Mouse (Mus musculus) ES-CJ7 (cell line): ENCODE measurements at regions not wholly inside any gene's neighbourhood (a gene's known extent, or its start where the extent isn't known, plus 50 kb on each side); places are given as distances from the start of the nearest gene placed in this dataset.

Experiments used
- DNase-seq: peaks from one replicate; pipeline ENCODE4 v3.0.0; 2011; ENCODE audit warnings: low read depth, low spot score

DNA sequence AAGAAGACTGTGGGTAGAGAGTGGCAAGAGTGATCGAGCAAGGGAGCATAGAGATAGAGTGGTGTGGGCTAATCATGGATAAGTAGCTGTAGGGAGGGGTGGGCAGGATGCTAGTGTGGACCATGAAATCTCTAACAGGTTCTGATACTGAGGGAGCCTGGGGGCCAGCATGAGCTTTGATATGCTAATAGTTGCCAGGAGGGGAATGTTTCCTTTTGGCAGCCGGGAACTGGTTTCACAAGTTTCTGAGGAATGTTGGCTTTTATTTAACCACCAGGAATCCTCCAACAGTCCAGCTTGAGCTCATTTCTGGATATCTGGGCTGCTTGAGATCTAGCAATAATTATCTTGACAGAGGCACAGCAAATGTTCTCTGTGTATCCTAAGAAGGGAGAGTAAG is 167.7 kb upstream of the Fggy start:
- DNase-seq = peak; percentile 17

DNA sequence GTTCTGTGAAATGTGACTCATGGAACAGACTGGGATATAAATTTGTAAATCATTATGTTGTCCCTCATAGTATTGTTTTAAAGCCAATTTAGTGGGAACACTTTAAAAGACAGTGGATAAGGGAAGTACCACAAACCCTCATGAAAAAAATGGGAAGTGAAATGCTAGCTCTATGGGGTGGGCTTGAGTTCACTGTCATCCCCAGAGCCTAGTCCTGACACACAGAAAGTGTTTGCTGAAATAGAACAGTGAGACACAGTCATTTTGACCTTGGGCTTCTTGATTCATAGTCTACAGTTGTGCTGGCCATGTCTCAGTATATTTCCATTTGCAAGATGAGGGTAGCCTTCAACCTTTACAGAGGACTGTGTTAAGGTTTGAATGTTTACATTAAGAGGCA is 166.8 kb upstream of the Fggy start:
- no peak for DNase-seq

DNA sequence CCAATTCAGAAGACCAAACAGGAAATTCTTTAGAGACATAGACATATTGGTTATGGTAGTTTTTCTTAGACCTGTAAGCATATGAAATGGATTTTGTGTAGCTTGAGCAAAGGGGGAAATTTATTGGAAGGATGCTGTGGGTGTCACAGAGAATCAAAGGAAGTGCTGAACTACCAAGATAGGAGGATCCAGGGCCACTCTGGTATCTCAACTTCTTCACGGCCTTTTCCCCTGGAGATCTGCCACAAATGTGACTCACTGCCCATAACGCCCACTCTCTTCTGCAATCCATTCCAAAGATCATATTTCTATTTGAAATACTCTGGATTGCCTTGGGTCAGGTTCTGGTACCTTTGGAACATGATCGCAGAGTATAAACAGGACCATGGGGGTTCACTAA is 161.6 kb upstream of the Fggy start:
- DNase-seq = no peak

DNA sequence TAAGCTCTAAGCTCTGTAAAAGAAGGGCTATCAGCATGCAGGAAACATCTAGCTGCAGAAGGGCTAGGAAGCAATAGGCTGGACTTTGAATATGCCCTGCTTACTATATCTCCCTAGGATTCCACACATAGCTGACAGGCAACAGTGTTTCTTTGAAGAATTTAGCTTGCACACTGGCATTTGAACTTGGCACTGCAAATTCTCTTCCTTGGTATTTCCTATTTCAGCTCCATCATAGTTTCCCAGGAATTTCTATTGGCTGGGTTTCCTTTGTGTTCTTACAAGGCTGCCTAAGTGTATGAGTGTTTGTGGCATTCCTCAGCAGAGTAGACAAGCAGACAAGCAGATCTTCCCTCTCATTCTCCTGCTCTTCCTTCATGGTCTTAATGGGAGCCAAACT is 159.0 kb upstream of the Fggy start:
- DNase-seq = no peak

DNA sequence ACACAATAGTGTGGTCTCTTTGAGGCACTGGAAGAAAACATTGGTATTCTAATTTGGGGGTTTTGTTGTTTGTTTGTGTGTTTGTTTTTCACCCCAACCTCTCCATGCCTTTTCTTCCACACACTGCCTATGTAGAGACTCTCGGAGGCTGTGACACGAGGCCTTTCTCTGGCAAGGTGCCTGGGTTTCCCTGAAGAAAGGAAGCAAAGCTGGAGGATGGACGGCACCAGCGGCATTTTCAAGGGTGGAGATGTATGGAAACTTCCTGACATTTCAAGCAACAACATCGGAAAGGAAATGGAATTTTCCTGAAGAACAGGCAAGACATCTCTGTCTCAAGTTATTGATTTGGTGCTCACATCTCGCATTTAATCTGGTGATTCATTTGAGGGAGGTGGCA is 155.0 kb upstream of the Fggy start:
- no peak for DNase-seq

DNA sequence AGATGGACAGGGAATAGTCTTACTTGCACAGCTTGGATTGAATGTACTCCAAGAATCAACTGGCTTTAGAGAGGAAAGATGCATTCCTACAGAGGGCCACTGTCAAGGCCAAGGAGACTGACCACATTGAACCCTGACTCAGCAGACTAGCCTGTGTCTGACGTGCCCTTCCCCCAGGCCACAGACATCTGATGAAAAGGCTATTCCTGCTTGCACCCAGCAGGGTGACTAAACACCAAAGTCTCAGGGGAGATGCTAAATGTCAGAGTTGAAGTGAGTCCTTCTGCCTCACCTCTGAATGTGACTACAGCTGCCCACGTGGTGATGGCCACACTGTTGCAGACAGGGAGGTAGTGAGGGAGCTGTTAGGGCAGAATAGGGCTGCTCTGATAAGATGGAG is 140.2 kb upstream of the Fggy start:
- DNase-seq = no peak

DNA sequence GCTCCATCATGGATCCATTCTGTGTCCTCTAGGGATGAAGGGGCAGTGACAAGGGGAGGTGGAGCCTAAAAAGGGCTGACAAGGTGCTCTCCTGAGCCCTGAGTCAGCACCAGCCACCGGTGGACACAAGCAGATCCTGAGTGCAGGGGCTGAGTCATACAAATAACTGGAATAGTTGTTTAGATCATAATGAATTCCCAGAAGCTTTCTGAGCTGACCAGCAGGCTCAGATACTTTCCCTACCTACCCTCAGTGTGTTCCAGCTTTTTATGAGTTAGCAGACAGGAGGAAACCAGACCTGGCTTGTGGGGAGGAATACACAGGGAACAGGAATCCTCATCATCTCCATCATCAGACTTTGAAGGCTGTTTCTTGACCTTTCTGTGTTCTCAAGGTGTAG is 130.7 kb upstream of the Fggy start:
- no peak for DNase-seq

DNA sequence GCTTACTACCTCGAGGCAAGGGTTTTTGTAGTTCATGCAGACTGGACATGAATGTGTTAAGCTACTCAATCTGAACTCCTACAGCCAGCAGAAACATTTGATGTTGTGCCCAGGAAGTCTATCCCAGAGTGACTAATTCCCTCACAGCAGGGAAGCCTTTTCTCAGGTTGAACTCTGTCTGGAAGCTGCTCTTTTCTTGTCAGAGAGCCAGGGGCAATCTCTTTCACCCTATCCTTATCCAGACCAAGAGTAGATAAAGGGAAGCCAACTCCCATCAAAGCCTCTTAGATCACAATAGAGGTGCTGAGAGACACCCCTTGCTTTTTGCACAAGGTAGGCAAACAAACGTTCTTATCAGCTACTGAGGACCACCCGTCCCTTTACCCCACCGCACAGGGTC is 122.8 kb upstream of the Fggy start:
- DNase-seq = peak; percentile 6

DNA sequence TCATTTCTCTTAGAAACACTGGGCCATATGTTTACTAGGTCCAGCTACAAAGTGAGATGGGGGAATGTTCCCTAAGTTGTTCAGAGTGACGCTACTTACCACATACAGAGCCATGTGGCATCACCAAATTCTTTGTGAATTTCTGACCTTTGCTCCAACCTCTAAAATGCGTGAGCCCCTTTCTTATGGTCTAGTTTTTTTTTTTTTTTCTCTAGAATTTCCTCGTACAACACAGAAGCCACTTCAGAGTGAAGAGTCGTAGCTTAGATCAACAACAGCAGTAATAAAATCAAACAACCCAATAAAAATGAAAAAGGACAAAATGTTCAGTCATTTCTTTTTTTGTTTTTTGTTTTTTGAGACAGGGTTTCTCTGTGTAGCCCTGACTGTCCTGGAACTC is 122.2 kb upstream of the Fggy start:
- DNase-seq = no peak

DNA sequence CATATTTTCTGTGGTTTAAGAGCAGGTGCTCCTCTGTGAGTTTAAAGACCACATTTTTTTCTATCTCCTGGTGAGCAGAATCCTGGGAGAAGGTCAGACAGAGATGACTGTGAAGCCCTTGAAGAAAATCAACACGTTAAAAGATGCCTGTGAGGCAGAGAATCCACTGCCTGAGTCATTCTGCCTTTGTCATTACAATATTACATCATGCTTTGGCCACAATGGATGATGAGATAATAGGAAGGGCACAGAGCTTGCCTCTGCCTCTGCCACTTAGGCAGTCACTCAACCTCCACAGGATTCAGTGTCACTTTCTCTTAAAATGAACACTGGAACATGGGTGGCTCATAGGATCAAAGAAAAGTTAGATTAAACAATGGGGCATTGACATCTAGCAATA is 117.5 kb upstream of the Fggy start:
- no peak for DNase-seq

DNA sequence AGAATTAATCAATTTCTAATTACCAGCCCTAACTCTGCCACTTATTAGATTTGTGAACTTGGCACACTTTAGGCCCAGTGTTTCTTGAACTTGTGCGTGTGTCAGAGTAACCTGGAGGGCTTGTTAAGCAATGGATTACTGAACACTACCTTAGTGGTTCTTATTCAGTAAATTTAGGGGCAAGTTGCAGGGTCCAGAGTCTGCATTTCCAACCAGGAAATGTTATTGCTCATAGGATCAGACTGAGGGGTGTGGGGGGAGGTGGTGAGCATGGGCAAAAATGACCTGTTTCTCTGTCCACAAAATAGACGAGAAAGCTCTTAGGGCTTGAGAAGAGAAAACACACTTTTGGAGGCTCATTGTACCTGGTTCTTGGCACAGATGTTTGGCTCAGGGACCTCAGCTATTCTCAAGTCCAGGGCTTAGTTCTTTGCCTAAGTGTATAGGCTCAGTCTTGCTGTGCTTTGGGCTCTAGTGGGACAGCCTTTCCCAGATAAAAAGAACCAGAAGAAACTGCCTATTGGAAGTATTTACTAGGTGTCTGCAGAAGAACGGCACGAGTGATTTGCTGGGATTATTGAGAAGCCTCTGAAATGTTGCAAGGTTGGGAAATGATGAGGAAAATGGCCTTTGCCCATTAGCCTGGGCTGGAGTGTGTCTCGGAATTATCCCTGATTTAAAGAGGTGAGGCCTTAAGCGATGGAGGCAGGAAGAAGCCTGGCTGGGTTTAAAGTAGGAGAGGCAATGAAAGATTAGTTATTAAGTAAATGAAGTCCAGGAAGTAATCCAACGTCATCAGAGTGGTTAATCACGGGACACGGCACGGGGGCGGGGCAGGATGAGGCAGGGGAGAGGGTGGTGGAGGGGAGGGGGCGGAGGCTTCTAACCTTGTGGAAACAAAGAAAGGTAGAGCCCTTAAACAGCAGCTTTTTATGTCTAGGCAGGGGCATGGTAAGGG is 113.2 kb upstream of the Fggy start:
- DNase-seq = peak; percentile 47

DNA sequence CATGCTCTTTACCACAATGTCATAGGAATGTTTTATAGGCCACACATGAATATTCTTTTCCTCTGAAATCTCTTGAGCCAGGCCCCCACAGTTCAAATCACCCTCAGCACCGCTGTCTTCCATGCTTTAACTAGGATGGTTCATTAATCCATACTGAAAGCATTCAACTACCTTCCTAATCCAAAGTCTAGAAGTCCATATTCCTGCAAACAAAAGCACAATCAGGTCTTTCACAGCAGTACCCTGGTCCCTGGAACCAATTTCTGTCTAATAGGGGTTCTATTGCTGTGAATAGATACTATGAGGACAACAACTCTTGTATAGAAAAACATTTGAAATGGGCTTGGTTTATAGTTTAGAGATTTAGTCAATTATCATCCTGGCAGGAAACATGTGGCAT is 107.0 kb upstream of the Fggy start:
- DNase-seq = no peak

DNA sequence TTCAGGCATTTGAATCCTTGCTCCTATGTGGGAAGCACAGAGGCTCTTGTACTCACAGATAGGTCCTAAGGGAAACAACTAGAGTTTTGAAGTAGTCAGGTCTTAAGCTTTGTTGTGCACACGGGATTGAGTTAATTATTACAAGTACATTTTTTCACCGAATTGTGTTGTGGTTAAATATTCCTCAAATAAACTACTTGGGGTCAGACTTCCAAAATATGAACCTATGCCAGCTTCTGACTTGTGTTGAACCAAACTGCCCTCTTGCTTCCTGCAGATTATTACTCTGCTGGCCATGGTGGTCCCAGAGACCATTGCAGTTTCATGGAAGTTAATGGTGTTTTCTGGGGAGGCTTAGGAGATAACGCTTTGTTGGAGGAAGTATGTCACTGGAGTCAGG is 105.5 kb upstream of the Fggy start:
- no peak for DNase-seq

DNA sequence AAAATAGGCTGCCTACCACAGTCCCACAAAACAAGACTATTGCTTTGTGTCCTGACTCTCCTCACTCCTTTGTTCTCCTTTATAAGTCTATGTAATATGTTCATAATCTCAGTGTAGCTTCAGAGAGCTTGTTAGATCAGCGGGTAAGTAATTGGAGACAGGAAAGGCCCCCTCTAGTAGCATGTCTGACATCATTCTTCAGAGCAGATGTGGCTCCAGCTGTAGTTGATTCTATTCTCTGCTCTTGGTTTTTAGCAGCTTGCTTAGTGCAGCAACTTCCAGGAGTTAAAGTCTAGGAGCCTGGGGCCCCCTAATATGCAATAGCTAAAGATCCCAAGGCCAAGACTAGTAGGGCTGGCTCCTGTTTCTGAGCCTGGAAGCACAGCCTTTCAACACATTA is 101.0 kb upstream of the Fggy start:
- DNase-seq = no peak

DNA sequence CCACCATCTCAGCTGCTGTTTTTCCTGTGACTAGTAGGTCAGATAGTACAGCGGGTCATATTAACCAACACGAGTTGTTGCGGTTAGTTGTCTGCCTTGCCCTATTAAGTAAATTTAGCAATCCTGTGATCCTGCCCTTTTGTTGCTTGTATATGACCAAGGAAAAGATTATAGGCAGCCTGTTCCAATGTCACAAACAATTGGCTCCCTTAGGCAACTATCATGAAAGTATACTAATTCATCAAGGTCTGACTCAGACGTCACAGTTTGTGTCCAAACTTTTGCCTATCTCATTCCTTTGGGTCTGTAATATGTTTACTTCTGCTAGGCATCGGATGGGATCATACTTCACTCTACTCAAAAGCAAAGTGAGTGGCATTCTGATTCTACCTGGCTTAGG is 100.4 kb upstream of the Fggy start:
- no peak for DNase-seq

DNA sequence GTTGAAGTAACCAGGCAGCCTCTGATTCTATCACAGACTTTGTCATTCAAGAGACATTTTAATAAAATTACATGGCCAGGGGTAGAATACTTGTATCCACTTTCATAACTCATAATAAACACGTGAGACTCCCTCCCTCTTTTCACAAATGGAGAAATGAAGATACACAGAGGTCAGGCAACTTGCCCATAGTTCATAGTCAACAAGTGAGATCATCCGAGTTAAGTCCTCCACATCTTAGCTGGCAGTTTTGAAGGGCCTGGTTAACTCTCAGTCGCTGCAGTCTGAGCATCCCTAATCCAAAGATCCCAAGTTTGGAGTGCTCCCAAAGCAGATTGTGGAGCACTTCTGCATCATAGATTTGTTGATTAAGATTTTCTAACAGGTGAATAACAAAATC is 94.8 kb upstream of the Fggy start:
- DNase-seq = no peak

DNA sequence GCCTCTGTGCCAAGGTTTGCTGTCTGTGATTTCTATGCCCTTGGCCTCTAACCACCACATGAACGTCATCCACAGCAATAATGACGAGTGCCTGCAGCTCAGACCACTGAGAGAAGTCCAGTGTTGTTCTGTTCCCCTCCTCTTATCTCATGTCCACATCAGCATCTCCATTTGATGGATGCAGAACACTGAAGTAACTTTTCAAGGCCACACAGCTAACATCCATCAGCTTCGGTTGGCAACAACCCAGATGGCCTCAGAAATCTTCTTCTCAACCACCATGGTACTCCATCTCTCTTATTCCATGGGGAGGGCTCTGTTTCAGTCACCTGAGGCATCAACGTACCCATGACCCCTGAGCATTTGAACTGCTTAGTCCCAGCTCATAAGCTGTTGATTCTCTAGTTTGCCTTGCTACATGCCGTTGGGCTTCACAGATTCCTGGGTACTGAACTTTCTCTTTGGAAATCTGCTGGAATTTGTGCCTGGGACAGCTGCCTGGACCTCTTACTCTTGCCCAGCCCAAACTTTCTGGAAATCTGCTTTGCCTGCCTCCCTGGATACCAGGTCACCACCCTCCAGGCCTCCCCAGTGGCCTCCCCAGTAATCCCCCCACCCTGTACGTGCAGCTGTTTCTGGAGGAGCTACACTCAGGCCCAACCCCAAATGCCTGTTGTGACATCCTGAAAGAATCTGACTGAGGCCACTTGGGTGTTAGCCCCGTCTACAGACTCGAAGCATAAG is 94.1 kb upstream of the Fggy start:
- no peak for DNase-seq

DNA sequence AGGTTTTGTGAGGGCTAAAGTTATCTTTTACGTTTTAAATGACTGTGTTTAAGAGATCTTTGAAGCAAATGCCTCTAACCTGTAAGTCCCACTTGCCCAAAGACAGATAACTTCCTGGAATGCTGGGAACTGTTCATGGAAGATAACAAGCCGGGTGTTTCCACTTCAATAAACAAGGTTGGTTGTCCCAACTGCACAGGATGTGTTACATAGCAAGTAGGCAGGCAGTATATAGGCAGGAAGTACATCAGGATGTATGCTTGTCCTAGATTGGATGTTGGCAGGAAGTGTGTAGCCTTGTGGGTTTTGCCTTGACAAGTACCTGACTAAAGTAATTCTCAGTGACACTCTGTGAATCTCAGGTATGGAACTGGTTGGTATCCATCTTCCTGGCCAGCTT is 90.7 kb upstream of the Fggy start:
- DNase-seq = no peak

DNA sequence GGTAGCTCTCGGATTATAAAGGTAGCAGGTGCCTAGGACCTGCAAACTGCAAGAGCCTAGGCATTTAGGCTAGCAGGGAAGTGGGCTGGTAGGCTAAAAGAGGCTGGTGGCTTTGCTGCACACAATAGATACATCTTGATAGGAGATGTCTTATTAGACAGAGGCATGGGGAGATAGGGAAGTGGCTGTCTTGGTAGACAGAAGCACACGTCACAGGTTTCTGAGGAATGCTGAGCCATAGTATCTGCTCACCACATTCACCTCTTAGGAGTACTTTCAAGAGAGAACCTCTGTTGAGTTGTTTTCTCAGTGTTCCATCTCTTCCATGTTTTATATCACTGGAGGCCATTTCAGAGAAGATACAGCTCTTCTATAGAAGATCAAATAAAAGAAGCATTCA is 89.8 kb upstream of the Fggy start:
- no peak for DNase-seq

DNA sequence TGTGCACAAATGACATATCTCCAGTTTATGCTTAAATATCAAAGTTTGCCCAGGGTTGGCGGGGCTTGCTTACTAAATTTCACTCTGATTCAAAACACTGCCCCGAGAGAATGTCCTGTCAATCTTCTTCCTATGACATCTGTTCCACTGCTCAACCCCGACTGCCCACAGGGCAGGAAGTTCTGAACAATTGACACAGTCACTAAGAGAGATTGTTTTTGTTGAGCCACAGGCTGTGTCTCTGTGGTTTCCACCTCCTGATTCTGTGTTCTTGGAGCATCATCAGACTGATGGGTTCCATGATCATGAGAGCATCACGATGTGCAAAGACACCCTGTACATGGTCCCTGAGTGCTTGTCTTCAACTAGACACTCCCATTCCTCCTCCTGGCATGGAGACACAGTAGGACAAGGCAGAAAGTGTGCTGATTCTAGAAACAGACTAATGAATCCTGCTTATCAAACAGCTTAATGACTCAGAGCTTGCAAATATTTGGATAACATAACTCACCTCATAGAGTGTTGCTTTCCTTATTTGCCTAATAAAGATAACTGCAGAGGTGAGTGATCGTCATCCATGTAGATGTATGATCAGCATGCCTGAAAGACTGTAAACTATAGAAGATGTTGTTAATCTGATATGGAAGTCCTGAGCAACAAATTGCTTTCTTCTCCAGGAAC is 82.4 kb upstream of the Fggy start:
- DNase-seq = no peak

DNA sequence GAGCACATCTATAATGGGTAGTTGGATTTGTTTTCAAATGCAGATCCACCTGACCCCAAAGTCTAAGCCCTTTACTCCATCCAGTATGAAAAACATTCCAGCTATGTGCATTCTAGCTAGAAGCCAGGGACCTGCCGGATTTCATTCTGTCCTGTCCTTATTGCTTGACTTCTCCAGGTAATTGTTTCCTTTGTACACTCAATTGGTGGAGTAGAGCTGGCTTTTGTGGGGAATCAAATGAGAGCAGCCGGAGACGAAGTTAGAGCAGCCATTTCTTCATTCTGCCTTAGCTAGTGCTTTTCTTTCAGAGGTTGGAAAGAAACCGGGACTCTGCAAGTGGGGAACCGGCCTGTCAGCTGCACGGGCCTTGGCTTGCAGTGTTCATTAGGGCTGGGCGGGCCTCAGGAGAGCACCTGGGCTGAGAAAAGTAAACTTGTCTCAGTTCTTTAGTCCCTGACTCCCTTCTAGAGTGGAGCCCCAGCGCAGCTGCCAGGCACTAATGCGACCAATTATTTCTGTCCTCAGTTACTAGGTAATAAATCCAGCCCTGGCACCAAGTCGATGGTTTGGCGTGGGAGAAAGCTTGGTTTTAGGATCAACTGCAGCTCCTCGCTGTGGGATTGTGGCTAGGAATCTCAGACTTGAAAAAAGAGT is 81.1 kb upstream of the Fggy start:
- peak; percentile 8 for DNase-seq

DNA sequence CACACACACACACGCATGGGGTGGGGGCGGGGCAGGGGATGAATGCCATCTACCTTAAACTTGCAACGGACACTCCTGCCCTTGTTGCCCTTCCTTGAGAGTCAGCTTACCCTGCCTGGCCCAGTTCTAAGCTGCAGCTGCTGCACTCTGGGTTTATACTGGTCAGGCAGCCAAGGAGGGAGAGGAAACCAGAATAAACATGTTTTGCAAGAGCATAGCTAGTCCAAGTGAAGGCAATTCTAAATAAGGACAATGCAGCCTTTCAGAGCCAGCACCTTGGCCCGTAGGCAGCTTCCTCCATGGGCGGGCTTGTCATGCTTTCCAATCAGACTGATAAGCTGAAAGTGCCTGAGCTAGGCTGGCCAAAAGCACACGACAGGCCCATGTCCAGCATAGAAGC is 73.7 kb upstream of the Fggy start:
- DNase-seq = no peak
